Mouse (Mus musculus): ENCODE measurements around the gene Pla2g15. TPM values are rescaled to one million over a fixed set of nuclear protein-coding genes. Genes with fewer than 3 reads are reported as not detected.
"Not testable (repeated sequence)": the region's sequence is repeated elsewhere in the genome, so short reads cannot be mapped to it uniquely, and the experiment has no call there.

Pla2g15 gene
- polyA plus RNA-seq, 1 experiment from 2014 or later, result 5.7 TPM

DNA sequence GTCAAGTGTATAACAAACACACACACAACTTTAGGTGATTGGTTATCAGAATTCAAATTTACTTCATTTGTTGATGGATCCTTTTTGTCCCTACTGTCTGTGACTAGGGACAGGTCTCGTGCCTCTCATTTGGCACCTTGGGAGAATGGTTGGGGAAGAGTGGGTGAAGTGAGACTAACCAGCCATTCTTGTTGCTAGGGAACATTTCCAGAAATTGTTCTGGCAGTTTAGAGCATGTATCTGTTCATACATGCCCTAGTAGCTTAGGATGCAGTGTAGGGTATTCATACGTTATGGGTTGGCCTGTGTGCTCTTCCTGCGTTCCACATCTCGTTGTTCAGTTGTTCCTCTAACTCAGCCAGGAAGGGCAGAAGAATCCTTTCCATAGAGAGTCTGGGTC lies 39.0 kb downstream of the Pla2g15 start:
- Histone ChIP-seq H3K4me2 (replicated peaks; ENCODE audit: low read depth) (no peak overlapping the region), H3K27ac (replicated peaks) (no peak overlapping the region), H3K9me3 (ENCODE audit: control insufficient read depth, low read length) (no peaks in the 10 kb centered on the region), H3K27me3 (ENCODE audit: control insufficient read depth, insufficient read depth, low read length) (no peaks in the 10 kb centered on the region), H3K9ac (ENCODE audit: low read length) (no peak overlapping the region), H3K4me3 (ENCODE audit: low read depth, low read length) (no peak overlapping the region), H3K36me3 (ENCODE audit: control insufficient read depth, insufficient read depth, low read length) (peaks cover 6% of the 10 kb centered on the region; the same call in 1 of the 2 replicates), H3K4me1 (replicated peaks; ENCODE audit: control insufficient read depth, insufficient read depth) (no peaks in the 10 kb centered on the region)
- no peak for DNase-seq (ENCODE audit: low spot score)
- WGBS, result 63% methylated on average over 4 of the region's 4 CpGs
- TF ChIP-seq EP300 (optimal IDR thresholded peaks at IDR 0.05), result no peak
- no peak for TF ChIP-seq CTCF (IDR thresholded peaks at IDR 0.05; ENCODE audit: low read depth)
- ATAC-seq (ENCODE audit: low FRiP score, low TSS enrichment), result no peak

- 54% methylated on average over 5 of the region's 5 CpGs for WGBS
- no peak overlapping the region for H3K27ac ChIP-seq (replicated peaks)
- peak; percentile 92 for ATAC-seq (ENCODE audit: low FRiP score, low TSS enrichment)
These were observed 41.4 kb downstream of the Pla2g15 start for GRCm38 (mm10) chr8:106191639-106192038.

GRCm38 (mm10) chr8:106193162-106193561 lies 43.0 kb downstream of the Pla2g15 start:
- no peak for TF ChIP-seq EP300 (optimal IDR thresholded peaks at IDR 0.05)
- TF ChIP-seq CTCF (IDR thresholded peaks at IDR 0.05; ENCODE audit: low read depth), result no peak
- H3K27me3 ChIP-seq (ENCODE audit: control insufficient read depth, insufficient read depth, low read length), result no peaks in the 10 kb centered on the region
- DNase-seq (ENCODE audit: low spot score) (no peak), ATAC-seq (ENCODE audit: low FRiP score, low TSS enrichment) (no peak)
- peaks cover 10% of the 10 kb centered on the region for H3K36me3 ChIP-seq (ENCODE audit: control insufficient read depth, insufficient read depth, low read length)
- H3K4me1 ChIP-seq (replicated peaks; ENCODE audit: control insufficient read depth, insufficient read depth), result no peaks in the 10 kb centered on the region
- 81% methylated on average over 6 of the region's 6 CpGs for WGBS
- no peak overlapping the region for H3K27ac ChIP-seq (replicated peaks)
- no peaks in the 10 kb centered on the region for H3K9me3 ChIP-seq (ENCODE audit: control insufficient read depth, low read length)
- H3K4me3 ChIP-seq (ENCODE audit: low read depth, low read length), result no peak overlapping the region
- no peak overlapping the region for H3K9ac ChIP-seq (ENCODE audit: low read length)
- H3K4me2 ChIP-seq (replicated peaks; ENCODE audit: low read depth), result no peak overlapping the region

More at GRCm38 (mm10) chr8:106191639-106192038, 41.4 kb downstream of the Pla2g15 start:
- Histone ChIP-seq H3K4me2 (replicated peaks; ENCODE audit: low read depth) (no peak overlapping the region), H3K9ac (ENCODE audit: low read length) (no peak overlapping the region), H3K4me3 (ENCODE audit: low read depth, low read length) (no peak overlapping the region), H3K9me3 (ENCODE audit: control insufficient read depth, low read length) (no peaks in the 10 kb centered on the region), H3K36me3 (ENCODE audit: control insufficient read depth, insufficient read depth, low read length) (peaks cover 10% of the 10 kb centered on the region), H3K4me1 (replicated peaks; ENCODE audit: control insufficient read depth, insufficient read depth) (no peaks in the 10 kb centered on the region), H3K27me3 (ENCODE audit: control insufficient read depth, insufficient read depth, low read length) (no peaks in the 10 kb centered on the region)
- no peak for TF ChIP-seq CTCF (IDR thresholded peaks at IDR 0.05; ENCODE audit: low read depth)
- no peak for TF ChIP-seq EP300 (optimal IDR thresholded peaks at IDR 0.05)
- peak; percentile 60 for DNase-seq (ENCODE audit: low spot score)

DNA sequence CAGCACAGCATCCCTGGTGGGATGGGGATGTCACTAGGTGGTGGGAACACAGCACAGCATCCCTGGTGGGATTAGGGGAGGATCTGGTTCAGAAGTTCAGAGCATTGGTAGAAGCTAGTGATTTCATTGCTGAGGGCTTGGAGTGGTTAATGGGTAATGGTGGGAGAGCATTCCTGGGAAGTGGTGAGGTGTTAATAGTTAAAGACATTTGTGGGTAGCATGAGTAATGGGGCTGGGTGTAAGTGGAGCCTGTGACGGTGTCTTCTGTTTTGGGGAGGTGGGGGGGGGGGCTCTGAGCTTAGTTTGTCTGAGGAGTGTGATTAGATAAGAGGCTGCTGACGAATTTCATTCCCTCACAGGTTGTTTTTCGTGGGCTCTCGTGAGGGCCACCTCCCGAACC lies 43.9 kb downstream of the Pla2g15 start:
- Histone ChIP-seq H3K27ac (replicated peaks) (no peak overlapping the region), H3K4me2 (replicated peaks; ENCODE audit: low read depth) (no peak overlapping the region), H3K9ac (ENCODE audit: low read length) (no peak overlapping the region), H3K27me3 (ENCODE audit: control insufficient read depth, insufficient read depth, low read length) (no peaks in the 10 kb centered on the region), H3K9me3 (ENCODE audit: control insufficient read depth, low read length) (no peaks in the 10 kb centered on the region), H3K36me3 (ENCODE audit: control insufficient read depth, insufficient read depth, low read length) (peaks cover 10% of the 10 kb centered on the region), H3K4me1 (replicated peaks; ENCODE audit: control insufficient read depth, insufficient read depth) (no peaks in the 10 kb centered on the region), H3K4me3 (ENCODE audit: low read depth, low read length) (no peak overlapping the region)
- 66% methylated on average over 5 of the region's 5 CpGs for WGBS
- DNase-seq (ENCODE audit: low spot score) (no peak), ATAC-seq (ENCODE audit: low FRiP score, low TSS enrichment) (no peak)
- TF ChIP-seq CTCF (IDR thresholded peaks at IDR 0.05; ENCODE audit: low read depth) (no peak), EP300 (optimal IDR thresholded peaks at IDR 0.05) (no peak)

GRCm38 (mm10) chr8:106198741-106199140 lies 48.5 kb downstream of the Pla2g15 start:
- H3K9ac ChIP-seq (ENCODE audit: low read length), result no peak overlapping the region
- peak; percentile 89 for TF ChIP-seq CTCF (IDR thresholded peaks at IDR 0.05; ENCODE audit: low read depth)
- TF ChIP-seq EP300 (optimal IDR thresholded peaks at IDR 0.05), result no peak
- ATAC-seq (ENCODE audit: low FRiP score, low TSS enrichment) (peak; percentile 75), DNase-seq (ENCODE audit: low spot score) (peak; percentile 37)
- H3K9me3 ChIP-seq (ENCODE audit: control insufficient read depth, low read length), result no peaks in the 10 kb centered on the region
- no peaks in the 10 kb centered on the region for H3K27me3 ChIP-seq (ENCODE audit: control insufficient read depth, insufficient read depth, low read length)
- H3K4me2 ChIP-seq (replicated peaks; ENCODE audit: low read depth), result no peak overlapping the region
- 6% methylated on average over 1 of the region's 1 CpGs for WGBS
- H3K4me3 ChIP-seq (ENCODE audit: low read depth, low read length), result no peak overlapping the region
- H3K27ac ChIP-seq (replicated peaks), result no peak overlapping the region
- no peaks in the 10 kb centered on the region for H3K4me1 ChIP-seq (replicated peaks; ENCODE audit: control insufficient read depth, insufficient read depth)
- peaks cover 22% of the 10 kb centered on the region for H3K36me3 ChIP-seq (ENCODE audit: control insufficient read depth, insufficient read depth, low read length)

- H3K4me3 ChIP-seq (ENCODE audit: low read depth, low read length); H3K9me3 ChIP-seq (ENCODE audit: control insufficient read depth, low read length); H3K27ac ChIP-seq (replicated peaks); H3K9ac ChIP-seq (ENCODE audit: low read length); DNase-seq (ENCODE audit: low spot score); H3K27me3 ChIP-seq (ENCODE audit: control insufficient read depth, insufficient read depth, low read length); H3K4me2 ChIP-seq (replicated peaks; ENCODE audit: low read depth); ATAC-seq (ENCODE audit: low FRiP score, low TSS enrichment); H3K4me1 ChIP-seq (replicated peaks; ENCODE audit: control insufficient read depth, insufficient read depth): not testable (repeated sequence)
- peaks cover 24% of the 10 kb centered on the region for H3K36me3 ChIP-seq (ENCODE audit: control insufficient read depth, insufficient read depth, low read length)
- 83% methylated on average over 3 of the region's 3 CpGs for WGBS
These were observed 49.4 kb downstream of the Pla2g15 start for GRCm38 (mm10) chr8:106199596-106199995.

All from stomach, postnatal 0 days (tissue).